Mouse (Mus musculus) thymus, adult 18-20 months (tissue): ENCODE measurements around the gene Ihh.

Experiments used
- DNase-seq, 2 experiments: peaks; one replicate each; pipeline ENCODE4 v3.0.0; 2022; ENCODE audit warnings: mixed read lengths in 2 of 2

Ihh gene

GRCm38 (mm10) chr1:74951556-74952210 is at the start of gene Ihh:
TSS of gene Ihh (minus strand) at chr1:74951672.
- DNase-seq = no peak

- DNase-seq = no peak
Observed at GRCm38 (mm10) chr1:75001183-75001582, 49.7 kb upstream of the Ihh start.

DNA sequence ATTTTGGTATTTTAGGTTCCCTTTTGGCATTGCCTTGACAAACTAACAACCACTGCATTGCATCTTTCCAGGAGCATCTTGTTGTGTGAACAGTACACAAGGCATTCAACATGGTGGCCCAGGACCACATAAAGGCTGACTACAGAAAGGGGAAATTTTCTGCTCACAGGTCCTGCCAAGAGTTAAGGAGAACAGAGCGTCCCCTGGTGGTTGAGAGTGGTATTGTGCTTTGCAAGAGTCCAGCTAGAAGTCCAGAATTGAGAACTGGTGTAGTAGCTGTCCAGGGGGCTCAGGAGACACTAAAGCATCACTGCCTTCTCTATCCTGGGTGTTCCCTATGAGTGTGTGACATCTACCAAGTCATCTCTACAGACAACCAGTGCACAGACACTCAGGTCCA is 49.0 kb upstream of the Ihh start:
- no peak for DNase-seq

DNA sequence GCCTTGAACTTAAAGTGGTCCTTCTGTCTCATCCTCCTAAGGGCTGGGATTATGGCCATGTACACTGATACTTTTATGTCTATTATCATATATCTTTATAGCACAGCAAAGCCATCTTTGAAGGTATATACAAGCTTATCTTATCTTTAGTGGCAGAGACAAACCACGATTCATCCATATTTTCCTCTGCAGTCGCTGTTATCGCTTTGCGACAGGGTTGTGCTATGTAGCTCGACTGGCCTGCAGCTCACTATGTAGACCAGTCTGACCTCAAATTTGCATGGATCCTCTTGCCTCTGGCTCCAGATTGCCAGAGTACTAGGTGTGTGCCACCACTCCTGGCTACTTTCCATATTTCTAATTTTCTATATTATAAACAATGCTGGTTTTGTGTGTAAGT is 47.7 kb upstream of the Ihh start:
- no peak for DNase-seq

GRCm38 (mm10) chr1:74997231-74997630 is 45.8 kb upstream of the Ihh start:
- no peak for DNase-seq

DNA sequence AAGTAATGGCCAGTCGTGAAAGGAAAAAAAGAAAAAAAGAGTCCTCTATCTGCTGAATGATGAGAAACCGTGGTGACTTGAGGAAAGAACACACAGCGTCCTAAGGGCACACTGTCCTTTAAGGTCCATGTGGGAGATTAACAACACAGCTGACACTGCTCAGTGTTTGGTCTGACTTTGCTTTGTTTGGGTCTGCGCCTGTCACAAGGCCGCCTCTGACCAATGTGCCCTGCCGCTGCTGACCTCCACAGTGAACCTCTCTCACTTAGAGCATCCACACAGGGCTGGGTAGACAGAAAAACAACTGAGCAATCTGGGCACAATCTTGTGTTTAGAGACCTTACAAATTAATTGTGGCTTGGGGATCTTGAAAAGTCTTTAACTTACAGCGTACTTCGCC is 25.5 kb upstream of the Ihh start:
- no peak for DNase-seq

DNA sequence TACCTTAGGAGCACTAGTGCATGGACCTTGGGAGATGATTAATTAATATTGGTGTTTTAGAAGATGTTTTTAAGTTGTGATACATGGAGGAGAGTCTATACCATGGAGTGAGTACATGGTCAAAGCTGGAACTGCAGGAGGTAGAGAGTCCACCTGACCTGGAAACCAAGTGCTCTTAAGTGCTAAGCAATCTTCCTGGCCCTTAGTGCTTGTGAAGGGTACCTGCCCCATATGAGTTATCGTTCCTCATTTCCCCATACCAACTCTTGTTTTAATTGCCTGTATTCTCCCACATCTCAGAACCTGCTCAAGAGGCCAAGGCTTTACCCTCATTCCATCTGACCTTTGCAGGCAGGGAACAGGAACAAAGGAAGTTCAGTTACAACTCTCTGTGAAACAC is 24.5 kb upstream of the Ihh start:
- DNase-seq = no peak

DNA sequence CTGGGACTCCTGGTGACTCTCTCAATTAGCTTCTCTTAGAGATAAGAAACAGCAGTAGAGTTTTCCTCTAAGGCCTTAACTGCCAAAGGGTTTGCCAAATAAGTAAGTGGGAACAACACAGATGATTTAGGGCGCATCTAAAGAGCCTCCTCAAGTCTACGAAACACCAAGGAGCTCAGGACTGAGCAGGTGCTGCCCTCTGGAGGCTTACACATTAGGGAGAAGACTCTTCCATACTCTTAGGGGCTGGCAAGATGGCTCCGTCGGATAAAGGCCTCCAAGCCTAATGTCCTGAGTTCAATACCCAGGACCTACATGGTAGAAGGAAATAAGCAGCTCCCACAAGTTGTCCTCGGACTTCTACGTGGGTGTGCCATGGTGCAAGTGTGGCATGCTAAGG is 22.1 kb upstream of the Ihh start:
- DNase-seq = no peak

GRCm38 (mm10) chr1:74971353-74972050 is 20.0 kb upstream of the Ihh start:
- no peak for DNase-seq

GRCm38 (mm10) chr1:74967962-74968580 is 16.6 kb upstream of the Ihh start:
- DNase-seq = no peak

DNA sequence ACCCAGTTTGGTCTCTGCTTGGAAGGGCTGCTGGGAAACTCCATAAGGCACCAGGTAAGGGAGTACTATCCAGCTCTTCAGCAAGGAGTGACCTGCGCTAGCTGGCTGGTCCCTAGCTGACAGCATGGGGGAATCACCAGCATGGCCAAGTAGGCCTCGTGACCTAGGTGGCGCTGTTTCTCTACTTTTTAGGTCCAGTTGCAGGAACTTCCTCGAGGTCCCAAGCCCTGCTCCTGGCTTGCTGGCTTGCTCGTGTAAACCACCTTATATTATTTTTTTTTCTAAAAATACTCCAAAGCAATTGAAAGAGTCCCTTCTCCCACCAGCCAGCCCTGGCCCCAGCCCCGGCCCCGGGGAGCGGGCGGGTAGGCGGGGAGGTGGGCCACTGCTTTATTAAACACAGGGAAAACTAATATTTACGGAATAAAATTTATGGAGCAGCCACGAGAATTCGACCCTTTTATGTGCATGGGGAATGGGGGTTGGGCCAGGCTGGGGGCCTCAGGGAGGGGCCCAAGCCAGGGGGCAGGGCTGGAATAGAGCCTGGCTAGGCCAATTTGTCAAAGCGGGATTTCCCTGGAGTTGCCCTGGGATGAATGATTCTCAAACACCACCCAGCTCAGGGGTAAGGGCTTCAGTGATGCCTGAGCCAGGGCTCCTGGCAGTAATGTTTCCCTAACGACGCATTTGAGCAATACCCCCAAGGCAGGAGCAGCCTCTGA is 13.2 kb upstream of the Ihh start:
- no peak for DNase-seq

DNA sequence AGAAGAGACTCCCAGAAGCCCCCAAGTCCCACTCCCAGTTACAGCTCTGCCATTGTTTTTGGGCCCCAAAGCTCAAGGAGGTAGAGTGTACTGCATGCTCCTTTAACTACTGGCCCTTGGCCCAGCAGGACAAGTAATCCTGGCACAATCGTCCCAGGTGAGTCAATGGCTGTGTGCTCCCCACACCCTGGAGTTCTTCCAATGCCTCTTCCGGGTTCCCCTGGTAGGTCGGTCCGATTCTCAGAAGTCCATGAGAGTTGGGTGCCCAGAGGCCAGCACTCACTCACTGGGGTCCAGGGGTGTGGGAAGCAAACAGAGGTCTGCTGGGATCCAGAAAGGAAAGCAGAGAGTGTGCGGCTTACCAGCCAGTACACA is 11.4 kb upstream of the Ihh start:
- no peak for DNase-seq

- no peak for DNase-seq
Observed at GRCm38 (mm10) chr1:74962126-74962852, 10.8 kb upstream of the Ihh start.

GRCm38 (mm10) chr1:74961722-74962121 is 10.2 kb upstream of the Ihh start:
- DNase-seq = no peak

DNA sequence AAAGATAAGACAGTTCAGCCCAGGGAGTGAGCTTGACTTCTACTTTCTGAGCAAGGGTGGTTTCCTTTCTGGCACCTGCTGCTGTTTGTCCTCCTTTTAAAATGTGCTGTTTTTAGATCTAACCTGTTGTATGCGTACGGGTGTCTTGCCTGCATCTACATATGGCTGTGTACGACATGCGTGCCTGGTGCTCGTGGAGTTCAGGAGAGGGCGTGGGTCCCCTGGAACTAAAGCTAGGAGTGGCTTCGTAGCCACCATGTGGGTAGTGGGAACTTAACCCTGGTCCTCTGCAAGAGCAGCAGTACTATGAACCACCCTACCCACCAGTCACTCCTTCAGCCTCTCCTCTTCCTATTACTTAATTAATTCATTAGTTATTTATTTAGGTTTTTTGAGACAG is 8.6 kb upstream of the Ihh start:
- no peak for DNase-seq

- DNase-seq = no peak
Observed at GRCm38 (mm10) chr1:74950576-74951490, 639 bp downstream of the Ihh start.

GRCm38 (mm10) chr1:74950066-74950465 is 1.4 kb downstream of the Ihh start:
- no peak for DNase-seq

DNA sequence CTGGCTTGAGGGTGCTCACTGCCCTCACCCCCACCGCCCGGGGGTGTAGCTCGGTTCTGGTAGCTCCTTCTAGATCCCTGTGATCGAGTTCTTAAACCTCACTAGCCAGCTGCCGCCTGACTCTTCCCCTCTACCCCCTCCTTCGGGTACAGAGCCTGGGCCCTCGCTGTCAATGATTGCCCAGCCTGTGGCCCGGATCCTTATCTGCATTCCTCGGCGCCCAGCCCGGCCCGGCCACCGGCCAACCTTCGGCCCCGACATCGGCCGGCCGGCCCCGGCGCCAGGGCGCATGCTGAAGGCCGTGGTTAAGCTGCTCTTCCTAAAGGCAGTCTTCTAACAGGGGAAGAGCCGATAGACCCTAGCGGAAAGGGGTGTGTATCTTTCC is 1.8 kb downstream of the Ihh start:
- DNase-seq = no peak

- DNase-seq = no peak
Observed at GRCm38 (mm10) chr1:74948784-74949665, 2.4 kb downstream of the Ihh start.

DNA sequence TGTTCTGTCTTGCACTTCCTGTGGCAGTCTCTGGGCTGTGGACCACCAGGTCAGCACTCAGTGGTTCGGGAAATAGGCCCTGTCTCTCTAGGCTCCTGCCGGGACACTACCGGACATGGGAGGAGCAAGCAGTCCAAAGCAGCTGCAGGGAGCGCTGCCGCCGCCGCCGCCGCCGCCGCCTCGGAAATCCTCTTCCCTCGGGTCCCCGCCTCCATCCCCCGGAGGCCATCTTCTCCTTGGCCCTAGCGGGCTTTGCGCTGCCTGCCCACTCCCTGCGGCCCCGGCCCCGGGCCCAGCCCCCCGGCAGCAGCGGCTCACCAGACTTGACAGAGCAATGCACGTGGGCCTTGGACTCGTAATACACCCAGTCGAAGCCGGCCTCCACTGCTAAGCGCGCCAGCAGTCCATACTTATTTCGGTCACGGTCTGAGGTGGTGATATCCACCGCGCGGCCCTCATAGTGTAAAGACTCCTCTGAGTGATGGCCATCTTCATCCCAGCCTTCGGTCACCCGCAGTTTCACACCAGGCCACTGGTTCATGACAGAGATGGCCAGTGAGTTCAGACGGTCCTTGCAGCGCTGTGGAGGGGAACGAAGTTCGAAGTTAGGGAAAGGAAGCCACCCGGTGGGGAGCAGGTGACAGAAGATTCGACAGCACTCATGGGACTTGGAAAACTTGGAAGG is 3.3 kb downstream of the Ihh start:
- no peak for DNase-seq
